Mouse (Mus musculus) layer of hippocampus, adult 9-11 months (tissue): ENCODE measurements around the gene Lrrc46.

Experiments used
- DNase-seq: peaks from one replicate; pipeline ENCODE4 v3.0.0; 2022

Gene Lrrc46

DNA sequence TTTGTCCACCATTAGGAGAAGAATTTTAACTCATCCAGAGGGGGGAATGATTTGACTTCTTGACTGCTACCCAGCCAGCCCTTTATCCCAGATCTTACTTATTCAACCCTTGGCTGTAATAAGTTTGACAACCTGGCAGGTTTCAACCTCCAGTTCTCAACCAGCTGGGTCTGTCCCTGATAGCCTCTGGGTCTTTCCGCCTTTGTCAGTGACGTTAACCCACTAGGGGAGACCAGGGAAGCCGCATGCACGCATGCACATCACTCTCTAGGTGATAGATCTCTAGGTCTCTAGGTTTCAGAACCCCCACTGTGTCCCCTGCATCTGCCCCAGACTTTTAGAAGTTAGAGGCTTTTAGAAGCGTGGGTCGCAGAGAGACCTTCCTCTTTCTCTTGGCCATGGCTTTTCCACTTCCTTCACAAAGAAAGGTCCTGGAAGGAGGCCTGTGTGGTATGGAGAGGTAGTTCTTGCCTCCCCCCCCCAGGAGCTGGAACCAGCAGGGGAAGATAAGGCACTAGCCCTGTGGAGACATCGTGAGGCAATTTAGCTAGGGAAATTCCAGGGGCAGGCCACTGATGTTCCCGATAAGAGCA lies 31.9 kb downstream of the Lrrc46 start:
- DNase-seq = no peak

DNA sequence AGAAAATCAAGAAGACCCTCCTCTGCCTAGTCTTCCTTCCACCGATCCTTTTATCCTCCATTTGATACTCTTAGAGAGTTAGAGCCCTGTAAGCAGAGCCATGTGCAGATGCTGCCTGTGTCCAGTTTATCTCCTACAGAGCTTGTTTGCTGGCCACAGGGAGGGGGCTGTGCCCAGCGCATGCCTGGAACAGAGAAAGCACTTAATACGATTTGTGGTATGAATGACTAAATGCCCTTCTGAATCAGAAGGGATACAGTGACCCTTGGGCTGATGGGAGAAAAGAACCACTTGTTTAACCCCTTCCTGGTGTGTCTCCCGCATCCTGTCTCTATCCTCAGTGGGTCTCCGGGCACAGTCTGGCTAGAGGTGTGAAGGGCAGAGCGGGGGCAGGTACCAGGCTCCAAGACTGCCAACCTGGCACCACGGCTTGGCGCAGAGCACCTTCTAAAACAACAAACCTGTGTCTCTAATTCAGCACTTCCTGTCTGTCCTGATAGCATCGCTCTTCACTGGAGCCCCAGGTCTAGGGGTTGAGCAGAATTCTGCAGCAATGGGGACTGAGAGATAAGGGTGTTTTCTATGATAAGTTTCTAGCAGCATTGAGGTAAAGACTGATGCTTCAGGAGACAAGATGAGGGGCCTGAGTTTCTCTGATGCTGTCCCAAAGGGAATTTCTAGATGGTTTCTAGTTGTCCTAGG lies 34.0 kb downstream of the Lrrc46 start:
- DNase-seq = no peak

DNA sequence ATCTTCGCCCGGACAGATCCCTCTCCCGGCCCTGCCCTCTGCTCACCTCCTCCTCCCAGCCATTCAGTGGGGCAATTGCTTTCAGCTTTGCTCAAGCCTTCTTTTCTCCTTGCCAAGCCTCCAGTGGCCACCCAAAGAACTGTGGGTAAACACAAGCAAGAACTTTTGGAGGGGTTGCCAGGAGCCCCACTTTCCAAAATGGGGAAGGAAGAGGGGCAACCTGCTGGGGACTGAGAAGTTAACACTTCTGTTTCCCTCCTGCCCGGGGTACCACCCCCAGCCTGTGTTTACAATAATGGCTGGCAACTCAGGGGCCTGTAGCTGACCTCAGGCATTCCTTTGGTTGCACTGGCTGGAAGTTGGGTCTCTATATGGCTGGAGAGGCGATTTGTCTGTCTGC lies 38.0 kb downstream of the Lrrc46 start:
- no peak for DNase-seq

DNA sequence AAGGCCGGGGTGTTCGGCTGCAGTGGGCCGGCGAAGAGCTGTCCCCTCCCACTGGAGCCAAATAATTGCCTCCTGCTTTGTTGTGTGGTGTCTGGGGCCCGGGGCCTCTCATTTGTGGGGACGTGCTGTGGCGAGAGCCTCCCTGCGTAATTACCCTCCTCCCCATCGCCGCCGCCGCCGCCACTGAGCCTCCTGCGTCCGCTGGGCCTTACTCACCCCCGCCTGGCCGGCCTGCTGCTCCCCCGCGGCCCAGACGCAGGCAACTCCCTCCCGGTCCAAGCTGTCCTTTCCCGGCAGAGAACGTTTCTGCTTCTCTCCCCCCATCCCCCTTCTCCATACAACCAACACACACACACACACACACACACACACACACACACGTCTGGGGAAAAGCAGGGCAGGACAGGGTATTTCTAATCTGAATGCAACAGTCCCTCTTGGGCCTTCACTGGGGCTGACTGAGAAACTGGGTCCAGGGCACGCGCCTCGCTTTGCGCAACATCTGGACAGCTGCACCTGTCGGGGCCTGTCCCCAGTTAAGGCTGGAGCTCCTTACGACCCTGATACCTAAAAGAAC lies 43.7 kb downstream of the Lrrc46 start:
- DNase-seq = no peak

DNA sequence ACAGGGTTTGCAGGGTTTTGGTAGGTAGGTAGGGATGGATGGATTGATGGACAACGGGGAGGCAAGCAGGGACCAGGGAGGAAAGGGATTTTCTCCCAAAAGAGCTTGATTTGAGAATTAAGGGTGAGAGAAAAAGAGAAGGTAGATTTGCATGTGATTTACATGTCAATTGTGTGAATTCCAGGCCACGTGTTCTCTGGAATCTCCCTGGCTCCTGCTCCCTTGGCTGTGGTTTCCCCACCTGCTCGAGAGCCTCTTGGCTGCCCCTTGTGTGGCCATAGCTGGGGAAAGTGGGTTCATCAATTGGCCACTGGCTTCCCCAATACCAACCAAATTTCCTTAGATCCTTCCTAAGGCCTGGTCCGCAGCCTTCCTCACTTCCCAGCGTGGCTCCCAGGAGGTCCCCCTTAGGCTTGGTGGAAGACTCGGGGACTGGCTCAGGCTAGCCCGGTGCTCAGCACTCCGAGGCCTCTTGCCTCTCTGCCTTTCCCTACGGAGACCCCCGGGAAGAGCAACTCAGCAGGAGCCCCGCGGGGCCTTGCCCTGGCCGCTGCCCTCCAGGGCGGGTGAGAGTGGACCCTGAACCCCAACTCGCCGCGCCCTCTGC lies 44.3 kb downstream of the Lrrc46 start:
- DNase-seq = no peak

DNA sequence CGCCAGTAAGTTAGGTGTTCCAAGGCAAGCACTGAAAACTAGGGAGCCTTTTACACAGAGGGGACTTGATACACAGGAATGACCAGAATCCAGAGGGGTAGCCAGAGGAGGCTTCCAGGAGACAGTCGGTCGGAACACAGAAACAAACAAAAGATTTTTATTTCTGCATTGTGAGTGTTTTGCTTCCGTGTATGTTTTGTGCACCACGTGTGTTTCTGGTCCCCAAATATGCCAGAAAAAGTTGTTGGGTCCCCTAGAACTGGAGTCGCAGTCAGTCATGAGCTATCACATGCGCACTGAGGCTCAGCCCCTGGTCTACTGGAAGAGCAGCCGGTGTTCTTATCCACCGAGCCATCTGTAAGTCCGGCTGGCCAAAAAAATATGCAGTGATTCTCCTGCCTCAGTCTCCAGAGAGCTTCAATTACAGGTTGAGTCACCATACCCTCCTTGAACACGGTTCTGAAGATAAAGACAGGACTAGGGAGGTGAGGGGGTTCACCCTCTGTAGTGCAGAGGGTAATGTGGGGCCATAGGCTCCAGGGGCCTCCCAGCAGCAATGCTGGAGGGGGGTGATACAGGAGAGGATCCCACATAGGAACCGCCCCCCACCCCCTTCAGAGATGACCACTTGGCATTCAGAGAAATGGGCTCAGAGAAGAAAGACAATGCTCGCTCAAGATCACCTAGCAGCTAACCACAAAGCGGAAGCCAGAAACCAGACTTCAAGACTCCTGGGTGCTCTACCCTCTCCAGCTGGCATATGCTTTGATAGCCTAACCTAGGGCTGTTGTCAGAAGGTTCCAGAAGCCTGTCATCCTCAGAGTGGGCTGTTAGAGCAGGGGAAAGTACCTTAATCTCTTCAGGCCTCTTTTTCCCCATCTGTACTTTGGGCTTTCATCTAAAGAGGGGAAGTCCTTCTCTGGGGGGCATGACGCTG lies 45.1 kb downstream of the Lrrc46 start:
- DNase-seq = no peak

DNA sequence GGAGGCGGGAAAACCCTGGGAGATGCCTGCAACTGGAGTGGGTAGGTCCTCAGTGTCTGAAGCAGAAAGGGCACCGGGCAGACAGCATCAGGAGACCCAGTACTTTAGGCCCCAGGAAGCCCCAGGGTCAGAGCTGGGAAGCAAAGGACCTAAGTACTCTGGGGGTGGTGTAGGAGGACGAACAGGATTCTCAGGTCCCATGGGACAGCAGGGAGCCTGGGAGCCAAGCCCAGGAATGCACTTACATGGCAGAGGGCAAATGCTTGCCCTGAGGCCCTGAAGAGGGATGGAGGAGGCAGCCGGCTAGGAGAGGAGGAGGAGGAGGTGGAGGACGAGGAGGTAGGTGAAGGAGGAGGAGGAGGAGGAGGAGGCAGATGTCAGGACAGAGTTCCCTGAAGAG lies 46.2 kb downstream of the Lrrc46 start:
- no peak for DNase-seq

DNA sequence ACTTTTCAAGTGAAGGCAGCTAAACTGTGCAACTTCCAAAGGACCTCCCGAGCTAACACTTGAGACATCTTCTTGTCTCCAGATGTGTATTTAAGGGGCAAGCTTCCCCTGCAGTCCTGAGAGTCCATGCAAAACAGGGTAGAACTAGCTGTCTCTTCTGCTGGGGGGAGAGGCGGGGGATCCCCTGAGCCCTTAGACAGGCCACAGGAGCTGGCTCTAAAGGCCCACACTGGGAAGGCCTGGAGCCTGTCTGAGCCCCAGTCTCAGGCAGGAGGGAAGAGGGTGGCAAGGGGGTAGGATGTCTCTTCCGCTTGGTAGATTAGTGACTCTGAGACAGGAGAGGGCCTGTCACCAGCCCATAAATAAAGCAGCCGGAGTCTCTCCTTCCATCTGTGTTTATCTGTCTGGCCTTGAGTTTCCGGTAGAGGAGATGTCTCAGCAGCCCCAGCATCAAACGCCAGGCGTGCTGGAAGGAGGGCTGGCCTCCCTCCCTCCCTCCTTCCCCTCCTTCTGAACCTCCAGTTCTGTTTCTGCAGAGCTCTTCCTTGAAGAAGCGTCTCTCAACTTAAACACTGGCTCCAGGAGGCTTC lies 48.4 kb downstream of the Lrrc46 start:
- no peak for DNase-seq

DNA sequence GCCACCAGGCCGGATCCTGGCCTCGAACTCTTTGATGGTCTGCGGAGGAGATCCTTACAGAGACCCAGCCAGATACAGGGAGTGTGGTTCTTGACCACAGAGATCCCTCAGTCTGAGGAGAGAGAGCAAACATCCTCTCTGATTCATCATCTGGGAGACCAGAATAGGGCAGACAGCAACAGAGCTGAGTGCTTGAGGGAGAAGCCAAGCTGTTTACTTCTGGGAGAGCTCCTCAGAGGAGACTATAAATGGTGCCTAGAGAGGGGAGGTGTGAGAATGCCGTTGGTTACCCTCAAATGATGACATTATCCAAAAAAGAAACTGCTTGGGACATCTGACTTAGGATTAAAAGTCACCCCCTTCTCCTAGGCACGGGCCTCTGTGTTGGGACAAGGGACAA lies 49.7 kb downstream of the Lrrc46 start:
- DNase-seq = no peak

DNA sequence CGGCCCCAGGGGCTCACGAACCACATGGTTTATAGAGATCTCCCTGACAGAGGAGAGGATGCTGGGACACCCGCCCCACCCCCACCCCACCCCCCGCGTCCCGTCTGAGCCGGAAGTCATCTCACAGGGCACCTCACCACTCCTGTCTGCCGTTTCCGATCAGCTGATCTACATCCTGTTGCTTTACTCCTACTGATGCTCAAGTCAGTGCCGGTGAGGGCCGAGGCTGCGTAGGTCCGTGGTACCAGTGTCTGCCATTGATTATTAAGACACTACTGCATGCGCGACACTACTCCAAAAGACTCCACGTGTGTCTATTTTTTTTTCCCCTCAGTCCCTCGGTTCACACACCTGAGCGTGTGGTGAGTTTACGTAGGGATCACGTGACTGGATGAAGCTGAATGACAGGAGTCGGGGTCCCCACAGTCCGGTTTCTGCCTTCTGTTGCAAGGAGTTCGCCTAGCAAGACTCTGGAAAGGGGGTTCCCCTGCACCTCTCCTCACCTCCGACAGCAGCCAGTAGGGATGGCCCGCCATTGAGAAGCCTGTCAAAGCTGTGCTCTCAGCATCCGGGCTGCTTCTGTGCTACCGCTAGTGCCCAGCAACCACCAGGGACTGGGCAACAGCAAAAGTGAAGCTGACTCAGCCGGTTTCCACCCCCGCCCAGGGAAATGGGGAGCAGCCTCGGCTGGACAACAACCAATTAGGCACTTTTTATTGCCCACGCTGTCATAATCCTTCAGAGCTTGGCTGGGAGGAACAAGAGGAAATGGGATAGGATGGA lies 53.1 kb downstream of the Lrrc46 start:
- no peak for DNase-seq

DNA sequence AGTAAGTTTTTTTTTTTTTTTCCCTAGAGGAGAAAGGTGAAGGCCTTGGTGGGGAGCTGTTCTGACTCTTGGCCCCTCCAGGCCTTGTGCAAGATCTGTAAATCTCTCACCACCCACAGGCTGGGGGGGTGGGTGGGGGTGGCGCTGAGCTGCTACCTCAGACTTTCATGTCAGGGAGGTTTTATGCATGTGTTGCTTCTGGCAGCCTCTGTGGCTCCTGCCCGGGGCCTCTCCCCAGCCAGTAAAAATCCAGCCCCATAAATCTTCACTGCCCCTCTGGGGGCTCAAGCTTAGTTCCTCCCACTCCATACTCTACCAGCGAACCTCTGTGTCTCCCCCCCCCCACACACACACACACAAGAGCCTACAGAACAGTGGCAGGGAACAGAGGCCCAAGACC lies 54.7 kb downstream of the Lrrc46 start:
- DNase-seq = no peak

DNA sequence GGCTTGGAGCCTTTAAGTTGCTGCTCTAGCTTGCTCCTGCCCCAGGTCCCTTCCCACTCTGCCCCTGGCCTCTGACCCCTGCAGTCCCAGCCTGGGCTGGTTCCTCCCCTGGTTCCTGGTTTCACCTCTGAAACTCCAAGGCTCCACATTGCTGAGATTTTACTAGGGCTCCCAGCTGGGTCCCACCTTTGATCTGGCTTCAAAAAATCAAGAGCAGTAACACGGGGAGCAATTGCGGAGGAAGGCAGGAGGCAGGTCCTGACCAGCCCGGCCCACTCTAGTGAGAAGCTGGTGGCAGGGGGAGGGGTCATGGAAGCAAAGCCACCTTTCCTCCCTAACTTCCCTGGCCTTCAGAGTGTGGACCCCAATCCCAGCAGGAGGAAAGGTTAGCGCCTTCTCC lies 56.3 kb downstream of the Lrrc46 start:
- DNase-seq = no peak
